Mouse (Mus musculus): ENCODE data around the gene Klrb1b.
"Not testable (repeated sequence)": the region's sequence is repeated elsewhere in the genome, so short reads cannot be mapped to it uniquely, and the experiment has no call there.

Gene Klrb1b

GRCm38 (mm10) chr6:128798772-128799143 is 27.4 kb downstream of the Klrb1b start:
- peak; percentile 79 for DNase-seq

DNA sequence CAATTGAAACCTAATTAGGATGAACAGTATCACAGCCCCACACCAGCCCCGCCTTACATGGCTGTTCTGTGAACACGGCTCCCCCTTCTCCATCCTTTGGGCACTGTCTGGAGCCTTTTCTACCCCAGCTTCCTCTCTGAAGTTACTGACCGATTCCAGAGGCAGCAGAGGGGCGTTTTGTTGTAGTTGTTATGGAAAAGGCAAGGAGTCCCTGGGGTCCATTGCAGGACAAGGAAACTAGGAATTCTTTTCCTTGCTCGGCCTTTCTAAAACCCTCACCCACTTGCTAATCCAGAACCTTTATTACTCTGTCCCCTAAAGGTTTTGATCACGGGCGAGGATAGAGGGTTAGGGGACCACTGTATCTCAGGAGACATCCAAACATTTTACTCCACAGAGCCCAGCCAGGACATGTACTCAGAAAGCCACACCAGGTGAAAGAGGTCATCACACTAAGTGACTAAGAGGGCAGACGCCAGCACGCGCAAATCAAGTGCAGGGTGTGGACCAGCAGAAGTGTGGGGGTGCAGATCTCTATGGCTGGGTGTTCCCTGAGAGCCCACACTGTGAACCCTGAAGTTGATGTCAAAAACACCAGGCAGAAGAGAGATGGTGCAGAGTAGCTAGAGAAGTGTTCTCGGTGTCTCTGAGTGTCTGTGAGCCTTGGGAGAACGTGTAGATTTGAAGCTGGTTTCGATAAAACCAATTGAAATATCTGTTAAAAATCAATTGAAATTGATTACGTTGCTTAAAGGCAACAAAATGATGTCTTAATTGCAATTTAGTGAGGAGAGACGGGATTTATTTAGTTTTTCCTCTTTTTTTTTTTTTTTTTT is 28.0 kb downstream of the Klrb1b start:
- DNase-seq, result no peak

GRCm38 (mm10) chr6:128797185-128797905 is 28.8 kb downstream of the Klrb1b start:
- DNase-seq, result no peak

DNA sequence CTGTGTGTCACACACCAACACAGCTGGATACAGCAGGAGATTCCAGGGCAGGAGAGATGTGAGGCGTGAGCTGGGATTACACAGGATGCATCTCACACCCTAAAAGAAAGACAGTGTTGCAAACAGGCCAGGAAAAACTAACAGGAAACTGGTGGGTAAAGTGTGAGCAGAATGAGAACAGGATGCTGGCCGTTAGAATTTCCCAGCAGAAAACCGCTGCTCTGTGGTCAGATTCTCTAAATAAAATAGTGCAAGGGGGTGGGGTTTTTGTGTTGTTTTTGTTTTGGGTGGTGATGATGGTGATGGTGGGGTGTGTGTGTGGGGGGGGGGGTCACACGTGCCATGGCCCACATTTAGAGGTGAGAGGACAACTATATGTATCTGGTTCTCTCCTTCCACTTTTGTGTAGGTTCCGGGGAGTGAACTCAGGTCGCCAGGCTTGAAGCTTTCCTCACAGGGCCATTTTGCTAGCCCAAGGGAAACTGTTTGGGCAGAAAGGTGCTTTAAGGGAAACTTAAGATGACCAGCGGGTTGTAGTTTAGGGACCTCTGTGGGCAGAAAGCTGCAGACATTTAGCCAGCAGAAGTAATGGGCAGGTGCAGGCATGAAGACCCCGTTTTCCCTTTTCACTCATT is 29.7 kb downstream of the Klrb1b start:
- peak; percentile 44 for DNase-seq

DNA sequence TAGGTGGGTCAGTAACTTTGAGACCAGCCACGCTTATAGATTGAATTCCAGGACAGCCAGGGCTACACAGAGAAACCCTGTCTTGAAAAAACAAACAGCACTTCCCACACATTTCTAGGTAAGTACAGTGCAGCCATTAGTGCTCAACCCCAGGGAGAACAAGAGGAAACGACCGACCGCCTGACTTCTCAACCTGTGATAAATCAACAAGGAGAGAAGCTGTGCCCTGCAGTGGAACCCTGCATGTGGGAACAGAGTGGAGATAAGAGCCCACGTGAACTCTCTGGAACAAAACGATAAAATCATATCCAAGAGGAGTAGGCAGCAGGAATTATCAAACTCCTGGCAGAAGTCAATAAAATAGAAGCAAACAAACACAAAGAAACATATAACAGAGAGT is 32.4 kb downstream of the Klrb1b start:
- no peak for DNase-seq

- DNase-seq, result not testable (repeated sequence)
These were observed 35.6 kb downstream of the Klrb1b start for GRCm38 (mm10) chr6:128790491-128790994.

GRCm38 (mm10) chr6:128789115-128789514 is 37.0 kb downstream of the Klrb1b start, which contains the start of gene Klrb1c:
Klrb1c (minus strand) TSS chr6:128789215.
- no peak for DNase-seq

DNA sequence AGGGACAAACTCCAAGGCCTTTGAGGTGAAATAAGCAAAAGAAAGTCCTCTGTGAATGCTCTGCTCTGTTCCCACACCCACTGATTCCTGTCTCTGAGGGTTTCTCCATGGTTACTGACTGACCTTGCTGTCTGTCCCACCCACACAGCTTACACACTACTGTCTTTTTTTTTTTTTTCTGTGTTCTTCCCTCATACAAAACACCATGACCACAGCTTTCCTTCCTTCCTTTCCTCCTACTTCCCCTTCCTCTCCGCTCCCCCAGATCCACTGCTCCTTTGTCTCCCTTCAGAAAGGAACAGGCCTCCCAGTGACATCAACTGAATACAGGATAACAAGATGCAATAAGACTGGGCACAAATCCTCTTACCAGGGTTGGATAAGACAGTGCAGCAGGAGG is 37.6 kb downstream of the Klrb1b start:
- no peak for DNase-seq

DNA sequence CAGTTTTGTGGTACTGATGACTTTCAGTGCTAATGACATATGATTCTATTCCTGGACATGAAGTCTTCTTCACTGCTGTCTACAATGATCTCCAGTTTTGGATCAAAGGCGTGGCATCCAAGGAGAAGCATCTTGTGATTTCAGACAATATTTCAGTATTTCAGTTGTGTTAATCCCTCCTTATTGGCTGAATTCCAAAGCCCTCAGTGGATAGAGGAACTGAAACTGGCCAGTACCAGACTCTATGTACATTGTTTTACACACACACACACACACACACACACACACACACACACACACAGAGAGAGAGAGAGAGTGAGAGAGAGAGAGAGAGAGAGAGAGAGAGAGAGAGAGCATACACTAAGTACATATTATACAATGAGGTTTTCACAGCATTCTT is 39.7 kb downstream of the Klrb1b start:
- DNase-seq, result not testable (repeated sequence)

DNA sequence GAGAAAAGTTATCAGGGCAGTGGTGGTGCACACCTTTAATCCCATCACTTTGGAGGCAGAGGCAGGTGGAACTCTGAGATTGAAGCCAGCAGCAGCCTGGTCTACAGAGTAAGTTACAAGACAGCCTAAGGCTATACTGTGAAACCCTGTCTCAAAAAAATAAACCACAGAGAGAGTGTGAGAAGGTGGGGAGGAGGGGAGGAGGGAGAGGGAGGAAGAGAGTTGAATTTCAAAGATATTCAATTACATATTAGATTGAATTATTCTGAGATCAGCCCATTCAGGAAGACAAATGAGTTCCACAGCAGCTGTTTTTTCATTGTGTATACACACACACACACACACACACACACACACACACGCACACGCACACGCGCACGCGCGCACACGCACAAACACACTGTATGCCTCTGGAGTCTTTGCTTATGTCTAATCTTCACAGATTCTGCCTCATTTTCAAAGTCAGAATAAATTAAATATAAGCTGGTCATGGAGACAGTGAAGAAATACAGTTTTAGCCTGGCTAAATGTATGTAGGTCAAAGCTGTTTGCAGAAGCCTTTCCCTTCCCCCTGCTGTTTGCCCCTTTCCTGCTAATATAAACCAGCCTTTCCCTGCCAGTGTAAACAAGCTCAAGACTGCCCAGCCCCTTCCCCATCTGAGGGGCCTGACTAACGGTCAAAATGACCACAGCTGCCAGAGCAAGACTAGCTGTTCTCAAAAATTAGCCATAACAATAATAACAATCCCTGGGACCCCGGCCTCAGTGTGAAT is 56.5 kb downstream of the Klrb1b start:
- no peak for DNase-seq

- DNase-seq, result no peak
These were observed 58.1 kb downstream of the Klrb1b start for GRCm38 (mm10) chr6:128768047-128768446.

DNA sequence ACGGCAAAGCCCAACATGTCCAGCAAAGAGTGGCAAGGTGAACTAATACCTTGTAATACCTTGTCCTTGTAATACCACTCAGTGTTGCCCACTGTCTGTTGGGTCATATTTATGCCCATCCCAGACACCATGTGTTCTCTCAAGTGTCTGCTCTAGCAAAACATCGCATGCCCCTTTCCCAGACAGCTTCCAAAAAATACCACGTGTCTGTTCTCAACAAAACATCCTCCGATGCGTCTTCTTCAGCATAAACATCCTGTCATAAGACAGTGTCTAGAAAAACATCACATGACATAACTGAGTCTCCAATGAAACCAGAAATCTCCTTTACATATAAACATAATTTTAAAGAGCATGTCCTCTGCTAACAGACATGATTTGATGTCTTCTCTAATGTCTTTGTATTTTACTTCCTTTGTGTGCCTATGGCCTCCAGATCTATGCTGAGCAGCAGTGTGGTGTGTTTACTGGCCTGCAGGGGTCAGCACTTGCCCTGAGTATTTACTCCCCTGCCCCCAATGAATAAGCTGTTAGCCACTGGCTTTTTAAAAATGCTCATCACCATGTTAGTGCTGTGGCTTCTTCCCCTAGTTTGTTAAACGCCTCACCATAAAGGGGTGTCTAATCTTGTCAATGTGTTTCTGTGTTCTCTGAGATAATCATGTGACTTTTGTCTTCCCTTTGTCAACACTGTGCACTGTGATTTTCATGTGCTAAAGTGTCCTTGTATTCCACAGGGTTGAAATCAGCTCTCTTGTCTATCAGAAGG is 59.5 kb downstream of the Klrb1b start:
- DNase-seq, result peak; percentile 69

- no peak for DNase-seq
These were observed 60.9 kb downstream of the Klrb1b start for GRCm38 (mm10) chr6:128765211-128765610.

GRCm38 (mm10) chr6:128764598-128764997 is 61.5 kb downstream of the Klrb1b start:
- DNase-seq, result no peak

- peak; percentile 93 for DNase-seq
These were observed 62.2 kb downstream of the Klrb1b start for GRCm38 (mm10) chr6:128763736-128764523.

Measured in thymus, postnatal 25 days (tissue).